9 mouse cellular contexts compared by ENCODE assay signal in the genomic region with DNA sequence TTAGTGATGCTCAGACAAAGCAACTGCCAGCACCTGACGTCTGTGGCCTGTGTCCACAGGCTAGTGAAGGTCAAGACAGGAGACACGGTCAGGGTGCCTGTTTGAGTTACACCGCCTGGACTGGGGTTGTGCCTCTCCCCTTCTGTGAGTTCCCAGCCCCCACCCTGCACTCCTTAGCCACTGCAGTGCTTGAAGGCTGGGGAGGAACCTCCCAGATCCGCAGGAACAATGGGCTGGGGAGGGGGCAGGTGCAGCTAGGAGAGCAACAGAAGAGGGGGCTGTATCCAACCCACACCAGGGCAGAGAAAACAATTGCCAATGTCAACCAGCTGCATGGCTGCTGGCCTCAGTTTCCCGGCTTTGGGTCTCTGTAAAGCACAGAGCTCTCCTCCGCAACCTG.
DNase-seq lines count a peak whose midpoint lies in the region; ATAC-seq and TF ChIP-seq lines count a peak whose summit lies in the region.
"Had no signal": no experiment of that assay in that cellular context is flagged by ENCODE, and none has a peak within 500 bp of the region (broad histone marks: within the 10 kb centered on the region; RNA-seq: fewer than 3 reads in every experiment).

No protein-coding gene starts in this region.

- no peak overlapping the region for H3K27ac ChIP-seq in heart, embryonic 15.5 days
- H3K27ac ChIP-seq in forebrain, embryonic 13.5 days = peak overlapping the region; percentile 35; the same call in 1 of the 2 replicates
- H3K27ac ChIP-seq in midbrain, embryonic 11.5 days (ENCODE audit: low read depth, low read length) = no peak overlapping the region
- no peak overlapping the region for H3K27ac ChIP-seq in thymus, adult 2 months (ENCODE audit: control insufficient read depth, insufficient read depth, low read length)

- TF ChIP-seq POLR2A in thymus, adult 2 months (IDR thresholded peaks at IDR 0.05; ENCODE audit: control insufficient read depth, extremely low read depth, insufficient read depth, low read length, poor library complexity) = no peak

- H3K9me3 ChIP-seq in heart, embryonic 15.5 days (replicated peaks) = no peaks in the 10 kb centered on the region
- peaks cover 4% of the 10 kb centered on the region; the same call in 1 of the 2 replicates for H3K9me3 ChIP-seq in forebrain, embryonic 13.5 days (replicated peaks)
- no peaks in the 10 kb centered on the region for H3K9me3 ChIP-seq in midbrain, embryonic 11.5 days (ENCODE audit: control insufficient read depth, low read length)

- 0 out of 2 replicates have a peak, but pooled peaks cover 3% of the 10 kb centered on the region for H3K27me3 ChIP-seq in heart, embryonic 15.5 days
- H3K27me3 ChIP-seq in forebrain, embryonic 13.5 days = peaks cover 23% of the 10 kb centered on the region
- no peaks in the 10 kb centered on the region; the same call in 1 of the 2 replicates for H3K27me3 ChIP-seq in midbrain, embryonic 11.5 days (ENCODE audit: control insufficient read depth, insufficient read depth, low read length)
- H3K27me3 ChIP-seq in thymus, adult 2 months (ENCODE audit: control insufficient read depth, insufficient read depth, low read length) = peaks cover 13% of the 10 kb centered on the region; the same call in 1 of the 2 replicates

- peaks cover 34% of the 10 kb centered on the region for H3K4me1 ChIP-seq in heart, embryonic 15.5 days (replicated peaks)
- peaks cover 22% of the 10 kb centered on the region for H3K4me1 ChIP-seq in forebrain, embryonic 13.5 days
- H3K4me1 ChIP-seq in midbrain, embryonic 11.5 days (ENCODE audit: control insufficient read depth, insufficient read depth, low read length) = peaks cover 7% of the 10 kb centered on the region
- H3K4me1 ChIP-seq in thymus, adult 2 months (replicated peaks; ENCODE audit: control insufficient read depth, insufficient read depth, low read length) = 0 out of 2 replicates have a peak, but pooled peaks cover 7% of the 10 kb centered on the region

- TF ChIP-seq CTCF in thymus, adult 2 months (IDR thresholded peaks at IDR 0.05; ENCODE audit: borderline replicate concordance, control insufficient read depth, extremely low read depth, insufficient read depth, low read length, poor library complexity) = no peak

- H3K4me2 ChIP-seq in heart, embryonic 15.5 days = peak overlapping the region; percentile 91
- H3K4me2 ChIP-seq in forebrain, embryonic 13.5 days = peak overlapping the region; percentile 86
- H3K4me2 ChIP-seq in midbrain, embryonic 11.5 days = peak overlapping the region; percentile 73

- H3K9ac ChIP-seq in heart, embryonic 15.5 days = no peak overlapping the region
- peak overlapping the region; percentile 66 for H3K9ac ChIP-seq in forebrain, embryonic 13.5 days
- peak overlapping the region; percentile 28; the same call in 1 of the 2 replicates for H3K9ac ChIP-seq in midbrain, embryonic 11.5 days (ENCODE audit: low read length)

- DNase-seq in heart, adult 18-20 months = no peak
- peak; percentile 14 for DNase-seq in MN1 (ENCODE audit: low spot score)
- DNase-seq in midbrain, embryonic 11.5 days (ENCODE audit: low spot score, missing footprints) = no peak
- no peak for DNase-seq in thymus, adult 2 months
- DNase-seq in layer of hippocampus, postnatal 25 days (ENCODE audit: extremely low spot score in 1 of 2, low spot score in 1 of 2) = no peak
- DNase-seq in lung, adult 18-20 months = no peak

- no peak for ATAC-seq in heart, embryonic 15.5 days (replicated peaks; ENCODE audit: insufficient number of reproducible peaks, insufficient read depth, low FRiP score, low read depth)
- ATAC-seq in forebrain, embryonic 13.5 days = no peak; the same call in 1 of the 2 replicates
- no peak for ATAC-seq in midbrain, embryonic 11.5 days (ENCODE audit: low FRiP score)
- ATAC-seq: Patski had no signal

- peak overlapping the region; percentile 61 for H3K4me3 ChIP-seq in heart, embryonic 15.5 days
- peak overlapping the region; percentile 58 for H3K4me3 ChIP-seq in forebrain, embryonic 13.5 days
- H3K4me3 ChIP-seq in midbrain, embryonic 11.5 days (ENCODE audit: low read depth, low read length) = peak overlapping the region; percentile 45
- H3K4me3 ChIP-seq in thymus, adult 2 months (ENCODE audit: control insufficient read depth, insufficient read depth, low read length) = no peak overlapping the region

- 30% methylated on average over 6 of the region's 6 CpGs for WGBS in heart, embryonic 15.5 days
- WGBS in forebrain, embryonic 13.5 days = 10% methylated on average over 6 of the region's 6 CpGs
- WGBS in midbrain, embryonic 11.5 days = 7% methylated on average over 6 of the region's 6 CpGs
- WGBS in thymus, adult 2 months = 38% methylated on average over 6 of the region's 6 CpGs

- no peaks in the 10 kb centered on the region for H3K36me3 ChIP-seq in heart, embryonic 15.5 days
- H3K36me3 ChIP-seq in forebrain, embryonic 13.5 days (ENCODE audit: poor library complexity, severe bottlenecking) = no peaks in the 10 kb centered on the region
- H3K36me3 ChIP-seq in midbrain, embryonic 11.5 days (ENCODE audit: control insufficient read depth, insufficient read depth, low read length) = no peaks in the 10 kb centered on the region
- H3K36me3 ChIP-seq in thymus, adult 2 months (ENCODE audit: control insufficient read depth, insufficient read depth, low read length) = no peaks in the 10 kb centered on the region
